ENCODE assay signal across 8 mouse cellular contexts in genomic region chr4:133379046-133379347, GRCm38 (mm10). TPM values are rescaled to one million over a fixed set of nuclear protein-coding genes. Genes with fewer than 3 reads are reported as not detected.
DNase-seq lines count a peak whose midpoint lies in the region; ATAC-seq and TF ChIP-seq lines count a peak whose summit lies in the region.

No protein-coding gene starts in this region.

- H3K27me3 ChIP-seq in kidney, postnatal 0 days (ENCODE audit: insufficient read depth, low read length), result no peaks in the 10 kb centered on the region
- no peaks in the 10 kb centered on the region for H3K27me3 ChIP-seq in hindbrain, embryonic 13.5 days
- H3K27me3 ChIP-seq in midbrain, postnatal 0 days (ENCODE audit: insufficient read depth, low read length), result no peaks in the 10 kb centered on the region

- no peak overlapping the region for H3K4me3 ChIP-seq in kidney, postnatal 0 days (replicated peaks; ENCODE audit: low read depth, low read length)
- H3K4me3 ChIP-seq in hindbrain, embryonic 13.5 days, result no peak overlapping the region
- H3K4me3 ChIP-seq in midbrain, postnatal 0 days (ENCODE audit: low read depth, low read length), result no peak overlapping the region

- peak; percentile 48 for DNase-seq in adrenal gland, adult 2 months
- DNase-seq in adrenal gland, adult 8-10 months, result no peak
- DNase-seq in kidney, postnatal 0 days (ENCODE audit: low spot score), result no peak
- DNase-seq in kidney, adult 11 months, result no peak
- no peak for DNase-seq in midbrain, postnatal 0 days (ENCODE audit: low spot score)
- no peak for DNase-seq in right cerebral cortex, postnatal 14 days
- no peak for DNase-seq in adrenal gland, postnatal 4 days (ENCODE audit: low spot score in 2 of 2)

- no peaks in the 10 kb centered on the region for H3K9me3 ChIP-seq in kidney, postnatal 0 days (replicated peaks; ENCODE audit: low read length)
- no peaks in the 10 kb centered on the region for H3K9me3 ChIP-seq in hindbrain, embryonic 13.5 days
- H3K9me3 ChIP-seq in midbrain, postnatal 0 days (ENCODE audit: low read length), result no peaks in the 10 kb centered on the region

- H3K9ac ChIP-seq in kidney, postnatal 0 days (ENCODE audit: low read depth, low read length), result no peak overlapping the region
- H3K9ac ChIP-seq in hindbrain, embryonic 13.5 days, result peak overlapping the region; percentile 49
- 0 out of 2 replicates have a peak overlapping the region, but pooled peaks have one; percentile 0 for H3K9ac ChIP-seq in midbrain, postnatal 0 days (replicated peaks; ENCODE audit: low read length, poor library complexity, severe bottlenecking)

- no peak for TF ChIP-seq CTCF in kidney, postnatal 0 days (IDR thresholded peaks at IDR 0.05; ENCODE audit: low read depth)
- no peak for TF ChIP-seq CTCF in midbrain, postnatal 0 days (IDR thresholded peaks at IDR 0.05)

- 45% methylated on average over 5 of the region's 5 CpGs for whole genome bisulfite sequencing in kidney, postnatal 0 days
- WGBS in hindbrain, embryonic 13.5 days, result 31% methylated on average over 5 of the region's 5 CpGs
- 45% methylated on average over 5 of the region's 5 CpGs for WGBS in midbrain, postnatal 0 days

- H3K27ac ChIP-seq in kidney, postnatal 0 days, result peak overlapping the region; percentile 54
- peak overlapping the region; percentile 44; the same call in 1 of the 2 replicates for H3K27ac ChIP-seq in hindbrain, embryonic 13.5 days
- no peak overlapping the region for H3K27ac ChIP-seq in midbrain, postnatal 0 days (ENCODE audit: low read depth, low read length)

- no peak for ATAC-seq in kidney, postnatal 0 days (replicated peaks; ENCODE audit: low FRiP score, low read depth)
- no peak for ATAC-seq in hindbrain, embryonic 13.5 days (ENCODE audit: low FRiP score)
- no peak for ATAC-seq in midbrain, postnatal 0 days (ENCODE audit: low FRiP score)

- peaks cover 36% of the 10 kb centered on the region for H3K4me1 ChIP-seq in kidney, postnatal 0 days (replicated peaks; ENCODE audit: insufficient read depth, low read length)
- peaks cover 50% of the 10 kb centered on the region for H3K4me1 ChIP-seq in hindbrain, embryonic 13.5 days (replicated peaks)
- H3K4me1 ChIP-seq in midbrain, postnatal 0 days (ENCODE audit: insufficient read depth, low read length), result peaks cover 14% of the 10 kb centered on the region; the same call in 1 of the 2 replicates

- no peak overlapping the region for H3K4me2 ChIP-seq in kidney, postnatal 0 days (ENCODE audit: low read length)
- no peak overlapping the region for H3K4me2 ChIP-seq in hindbrain, embryonic 13.5 days
- H3K4me2 ChIP-seq in midbrain, postnatal 0 days (ENCODE audit: low read depth, low read length, poor library complexity, severe bottlenecking), result no peak overlapping the region

- H3K36me3 ChIP-seq in kidney, postnatal 0 days (ENCODE audit: insufficient read depth, low read length), result 0 out of 2 replicates have a peak, but pooled peaks cover 3% of the 10 kb centered on the region
- H3K36me3 ChIP-seq in hindbrain, embryonic 13.5 days, result 0 out of 2 replicates have a peak, but pooled peaks cover 4% of the 10 kb centered on the region
- H3K36me3 ChIP-seq in midbrain, postnatal 0 days (ENCODE audit: insufficient read depth, low read length), result no peaks in the 10 kb centered on the region

RNA-seq across cellular contexts. Expression of gene Slc9a1, which starts 9.5 kb away (rescaled TPM):
- 10 to 100 TPM; 57.8 to 69.0 TPM for total RNA-seq in adrenal gland, adult 2 months (2021)
- polyA plus RNA-seq in adrenal gland, adult 2 months (2012; rRNA removed), result 104 and 127 TPM in 2 replicates
- 10 to 100 TPM; 50.3 to 83.2 (median 63.5) TPM for total RNA-seq in adrenal gland, adult 8-10 months (2022)
- polyA plus RNA-seq in kidney, postnatal 0 days (2015; fragmentation: Nextera tagmentation; extraction: Ambion mirVana), result 5.7 and 7.1 TPM in 2 replicates
- polyA plus RNA-seq in hindbrain, embryonic 13.5 days (2015; fragmentation: Nextera tagmentation; extraction: Ambion mirVana), result 6.7 and 7.5 TPM in 2 replicates
- 29.5 and 34.9 TPM in 2 replicates for total RNA-seq in midbrain, postnatal 0 days (2014; rRNA removed)
- 11.8 and 12.8 TPM in 2 replicates for polyA plus RNA-seq in midbrain, postnatal 0 days (2015; fragmentation: Nextera tagmentation; extraction: Ambion mirVana)
- 10 to 100 TPM; 52.9 to 54.4 TPM for total RNA-seq in adrenal gland, postnatal 4 days (2021)

RNA-seq across cellular contexts. Expression of gene Wdtc1, which starts 25.7 kb away (rescaled TPM):
- 10 to 100 TPM; 56.3 to 56.9 TPM for total RNA-seq in adrenal gland, adult 2 months (2021)
- polyA plus RNA-seq in adrenal gland, adult 2 months (2012; rRNA removed), result 75.2 and 83.0 TPM in 2 replicates
- 10 to 100 TPM; 49.0 to 73.2 (median 60.2) TPM for total RNA-seq in adrenal gland, adult 8-10 months (2022)
- 9.9 and 11.2 TPM in 2 replicates for polyA plus RNA-seq in kidney, postnatal 0 days (2015; fragmentation: Nextera tagmentation; extraction: Ambion mirVana)
- polyA plus RNA-seq in hindbrain, embryonic 13.5 days (2015; fragmentation: Nextera tagmentation; extraction: Ambion mirVana), result 18.4 and 21.3 TPM in 2 replicates
- 43.0 and 54.8 TPM in 2 replicates for total RNA-seq in midbrain, postnatal 0 days (2014; rRNA removed)
- 14.4 and 15.6 TPM in 2 replicates for polyA plus RNA-seq in midbrain, postnatal 0 days (2015; fragmentation: Nextera tagmentation; extraction: Ambion mirVana)
- total RNA-seq in adrenal gland, postnatal 4 days (2021), result 10 to 100 TPM; 36.3 to 39.9 TPM
